Mouse (Mus musculus): ENCODE data around the gene Ssc5d. TPM values are rescaled to one million over a fixed set of nuclear protein-coding genes. Genes with fewer than 3 reads are reported as not detected.
"Not testable (repeated sequence)": the region's sequence is repeated elsewhere in the genome, so short reads cannot be mapped to it uniquely, and the experiment has no call there.

Gene Ssc5d
- polyA plus RNA-seq (2015; fragmentation: Nextera tagmentation; extraction: Ambion mirVana): 1.2 and 1.3 TPM in 2 replicates

- no peak for ATAC-seq (ENCODE audit: low FRiP score, low read depth)
- peaks cover 53% of the 10 kb centered on the region for H3K4me1 ChIP-seq (replicated peaks)
These were observed at the start of gene Ssc5d for GRCm38 (mm10) chr7:4925441-4926381. Ssc5d (plus strand) TSS chr7:4925785.

DNA sequence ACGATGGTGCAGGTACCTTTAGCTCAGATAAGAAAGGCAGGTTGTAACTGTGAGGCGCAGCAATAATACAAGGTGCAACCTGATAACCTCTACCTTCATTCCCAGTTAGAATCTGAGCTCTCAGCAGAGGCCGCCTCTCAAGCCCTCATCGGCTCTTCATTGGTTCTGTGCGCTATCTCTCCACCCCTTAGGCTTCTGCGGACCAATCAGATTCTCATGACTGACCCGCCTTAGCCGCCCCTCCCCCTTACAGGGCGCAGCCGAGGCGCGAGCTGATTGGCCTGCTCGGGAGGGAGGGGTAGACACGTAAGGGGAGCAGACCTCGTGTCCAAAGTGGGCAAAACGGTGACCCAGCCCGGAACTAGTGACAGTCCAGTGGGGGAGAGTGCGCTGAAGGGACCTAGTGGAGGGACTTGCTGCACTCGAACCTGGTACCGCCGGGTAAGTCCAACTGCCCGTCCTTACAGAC lies 48.8 kb upstream of the Ssc5d start, which contains the start of gene Isoc2a:
Gene Isoc2a (plus strand): TSS at position 401 of the 469 bp plus-strand sequence.
- peaks cover 15% of the 10 kb centered on the region for H3K4me1 ChIP-seq (replicated peaks)
- peak within 1 kb of the TSS; percentile 71 for H3K27ac ChIP-seq (replicated peaks)
- peak within 1 kb of the TSS; percentile 60 for H3K4me3 ChIP-seq
- H3K9me3 ChIP-seq: no peaks in the 10 kb centered on the region
- H3K36me3 ChIP-seq: no peaks in the 10 kb centered on the region
- WGBS: 1% methylated on average over 19 of the region's 22 CpGs
- peak; percentile 99 for ATAC-seq (ENCODE audit: low FRiP score, low read depth)
- no peaks in the 10 kb centered on the region for H3K27me3 ChIP-seq
- H3K4me2 ChIP-seq: peak within 1 kb of the TSS; percentile 87
- peak within 1 kb of the TSS; percentile 52 for H3K9ac ChIP-seq

More at GRCm38 (mm10) chr7:4925441-4926381, at the start of gene Ssc5d:
- no peak within 1 kb of the TSS for H3K4me3 ChIP-seq
- no peaks in the 10 kb centered on the region for H3K27me3 ChIP-seq
- peak within 1 kb of the TSS; percentile 57 for H3K9ac ChIP-seq
- peaks cover 2% of the 10 kb centered on the region; the same call in 1 of the 2 replicates for H3K36me3 ChIP-seq
- no peaks in the 10 kb centered on the region for H3K9me3 ChIP-seq
- H3K27ac ChIP-seq (replicated peaks): peak within 1 kb of the TSS; percentile 99
- 6% methylated on average over 6 of the region's 6 CpGs for WGBS
- peak within 1 kb of the TSS; percentile 96 for H3K4me2 ChIP-seq

- WGBS: 6% methylated on average over 11 of the region's 11 CpGs
- H3K36me3 ChIP-seq: no peaks in the 10 kb centered on the region
- peak overlapping the region; percentile 87 for H3K4me2 ChIP-seq
- H3K27ac ChIP-seq (replicated peaks): no peak overlapping the region
- peak overlapping the region; percentile 60 for H3K4me3 ChIP-seq
- ATAC-seq (ENCODE audit: low FRiP score, low read depth): no peak; the same call in 1 of the 2 replicates
- H3K4me1 ChIP-seq (replicated peaks): peaks cover 15% of the 10 kb centered on the region
- H3K9me3 ChIP-seq: no peaks in the 10 kb centered on the region
- peak overlapping the region; percentile 52 for H3K9ac ChIP-seq
- H3K27me3 ChIP-seq: no peaks in the 10 kb centered on the region
These were observed 48.4 kb upstream of the Ssc5d start for GRCm38 (mm10) chr7:4877226-4877625.

- Histone ChIP-seq H3K4me3 (no peak overlapping the region), H3K27ac (replicated peaks) (no peak overlapping the region), H3K27me3 (no peaks in the 10 kb centered on the region), H3K4me2 (no peak overlapping the region; the same call in 1 of the 2 replicates), H3K4me1 (replicated peaks) (peaks cover 15% of the 10 kb centered on the region), H3K9me3 (no peaks in the 10 kb centered on the region), H3K9ac (no peak overlapping the region), H3K36me3 (no peaks in the 10 kb centered on the region)
- no peak for ATAC-seq (ENCODE audit: low FRiP score, low read depth)
These were observed 47.4 kb upstream of the Ssc5d start for GRCm38 (mm10) chr7:4878186-4878585.

- not testable (repeated sequence) for H3K4me3 ChIP-seq; H3K27ac ChIP-seq (replicated peaks); H3K9ac ChIP-seq; H3K9me3 ChIP-seq; H3K4me2 ChIP-seq; H3K36me3 ChIP-seq; H3K27me3 ChIP-seq; ATAC-seq (ENCODE audit: low FRiP score, low read depth)
- peaks cover 15% of the 10 kb centered on the region for H3K4me1 ChIP-seq (replicated peaks)
- 83% methylated on average over 1 of the region's 1 CpGs for WGBS
These were observed 46.5 kb upstream of the Ssc5d start for GRCm38 (mm10) chr7:4879036-4879435.

- no peaks in the 10 kb centered on the region for H3K27me3 ChIP-seq
- no peaks in the 10 kb centered on the region for H3K4me1 ChIP-seq (replicated peaks)
- no peak overlapping the region for H3K27ac ChIP-seq (replicated peaks)
- ATAC-seq (ENCODE audit: low FRiP score, low read depth): no peak
- 85% methylated on average over 4 of the region's 4 CpGs for WGBS
- no peak overlapping the region for H3K4me3 ChIP-seq
- no peak overlapping the region for H3K4me2 ChIP-seq
- H3K9me3 ChIP-seq: no peaks in the 10 kb centered on the region
- H3K9ac ChIP-seq: no peak overlapping the region
- no peaks in the 10 kb centered on the region for H3K36me3 ChIP-seq
These were observed 38.9 kb upstream of the Ssc5d start for GRCm38 (mm10) chr7:4886680-4887079.

- WGBS: 62% methylated on average over 11 of the region's 11 CpGs
- H3K9me3 ChIP-seq: no peaks in the 10 kb centered on the region
- peaks cover 13% of the 10 kb centered on the region for H3K4me1 ChIP-seq (replicated peaks)
- no peak overlapping the region for H3K4me3 ChIP-seq
- no peak overlapping the region for H3K4me2 ChIP-seq
- H3K9ac ChIP-seq: no peak overlapping the region
- no peak overlapping the region for H3K27ac ChIP-seq (replicated peaks)
- H3K27me3 ChIP-seq: no peaks in the 10 kb centered on the region
- no peak for ATAC-seq (ENCODE audit: low FRiP score, low read depth)
- no peaks in the 10 kb centered on the region for H3K36me3 ChIP-seq
These were observed 30.4 kb upstream of the Ssc5d start for GRCm38 (mm10) chr7:4895186-4895585.

GRCm38 (mm10) chr7:4898851-4899648 lies 26.5 kb upstream of the Ssc5d start:
- peak overlapping the region; percentile 62 for H3K4me2 ChIP-seq
- H3K9ac ChIP-seq: peak overlapping the region; percentile 41
- H3K4me3 ChIP-seq: peak overlapping the region; percentile 34
- H3K9me3 ChIP-seq: no peaks in the 10 kb centered on the region
- peak; percentile 61; the same call in 1 of the 2 replicates for ATAC-seq (ENCODE audit: low FRiP score, low read depth)
- H3K27me3 ChIP-seq: no peaks in the 10 kb centered on the region
- H3K36me3 ChIP-seq: no peaks in the 10 kb centered on the region
- H3K27ac ChIP-seq (replicated peaks): peak overlapping the region; percentile 62
- H3K4me1 ChIP-seq (replicated peaks): peaks cover 19% of the 10 kb centered on the region
- WGBS: 18% methylated on average over 16 of the region's 18 CpGs

DNA sequence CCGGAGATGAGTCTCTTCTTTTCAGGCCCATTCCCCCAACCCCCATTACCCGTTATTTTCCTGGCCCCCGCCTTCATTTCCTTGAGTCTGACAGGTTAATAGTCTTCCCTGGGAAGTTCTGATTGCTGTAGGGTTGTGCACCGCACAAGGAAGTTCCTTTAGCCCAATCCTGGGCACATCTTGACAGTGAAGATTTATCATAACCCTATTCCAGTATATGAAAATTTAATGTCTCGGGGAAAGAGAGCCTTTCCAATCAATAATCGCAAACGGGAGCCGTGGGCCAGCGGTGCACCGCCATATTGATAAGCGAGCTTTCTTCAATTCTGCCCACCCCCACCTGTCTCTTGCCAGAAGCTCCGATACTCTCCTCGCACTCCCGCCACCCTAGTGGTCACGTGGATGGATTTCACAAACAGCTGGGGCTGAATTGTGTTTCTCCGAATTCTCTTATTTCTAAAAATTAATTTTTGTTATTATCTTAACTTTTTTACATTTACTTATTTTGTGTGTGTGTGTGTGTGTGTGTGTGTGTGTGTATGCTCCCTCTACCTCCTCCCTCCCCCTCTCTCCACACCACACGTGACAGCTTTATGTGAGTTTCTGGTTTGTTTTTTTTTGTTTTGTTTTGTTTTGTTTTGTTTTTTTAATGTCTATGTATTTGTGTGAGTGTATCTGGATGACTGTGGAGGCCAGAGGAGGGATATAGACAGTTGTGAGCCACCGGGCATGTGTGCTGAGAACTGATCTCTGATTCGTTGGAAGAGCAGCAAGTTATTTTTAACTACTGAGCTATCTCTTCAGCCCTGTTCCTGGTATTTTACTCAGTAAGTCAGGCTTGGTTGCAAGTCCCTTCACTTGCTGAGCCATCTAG lies 25.7 kb upstream of the Ssc5d start:
- Histone ChIP-seq H3K36me3 (no peaks in the 10 kb centered on the region), H3K27ac (replicated peaks) (peak overlapping the region; percentile 62), H3K4me2 (peak overlapping the region; percentile 62), H3K9me3 (no peaks in the 10 kb centered on the region), H3K4me3 (peak overlapping the region; percentile 34), H3K9ac (peak overlapping the region; percentile 41), H3K27me3 (no peaks in the 10 kb centered on the region), H3K4me1 (replicated peaks) (peaks cover 19% of the 10 kb centered on the region)
- 5% methylated on average over 19 of the region's 19 CpGs for WGBS
- ATAC-seq (ENCODE audit: low FRiP score, low read depth): peak; percentile 83

DNA sequence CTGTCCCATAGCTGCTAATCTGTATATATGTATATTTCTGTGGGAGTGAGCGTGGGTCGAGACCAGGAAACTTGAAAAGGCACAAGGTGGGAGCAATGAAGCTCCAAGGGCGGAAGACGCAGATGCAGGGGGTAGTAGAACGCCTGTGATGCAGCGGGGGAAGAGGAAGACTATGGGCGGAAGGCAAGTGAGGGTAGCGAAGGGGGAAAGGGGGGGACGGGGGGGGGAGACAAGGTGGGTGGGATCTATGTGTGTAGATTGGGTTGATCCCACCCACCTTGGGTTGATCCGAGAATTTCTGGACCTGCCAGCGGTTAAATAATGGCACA lies 25.1 kb upstream of the Ssc5d start:
- no peak for ATAC-seq (ENCODE audit: low FRiP score, low read depth)
- H3K9me3 ChIP-seq: no peaks in the 10 kb centered on the region
- H3K4me1 ChIP-seq (replicated peaks): peaks cover 19% of the 10 kb centered on the region
- H3K4me3 ChIP-seq: peak overlapping the region; percentile 34
- no peaks in the 10 kb centered on the region for H3K36me3 ChIP-seq
- no peaks in the 10 kb centered on the region for H3K27me3 ChIP-seq
- WGBS: 30% methylated on average over 11 of the region's 11 CpGs
- peak overlapping the region; percentile 21; the same call in 1 of the 2 replicates for H3K9ac ChIP-seq
- H3K27ac ChIP-seq (replicated peaks): peak overlapping the region; percentile 47; the same call in 1 of the 2 replicates
- H3K4me2 ChIP-seq: peak overlapping the region; percentile 62

DNA sequence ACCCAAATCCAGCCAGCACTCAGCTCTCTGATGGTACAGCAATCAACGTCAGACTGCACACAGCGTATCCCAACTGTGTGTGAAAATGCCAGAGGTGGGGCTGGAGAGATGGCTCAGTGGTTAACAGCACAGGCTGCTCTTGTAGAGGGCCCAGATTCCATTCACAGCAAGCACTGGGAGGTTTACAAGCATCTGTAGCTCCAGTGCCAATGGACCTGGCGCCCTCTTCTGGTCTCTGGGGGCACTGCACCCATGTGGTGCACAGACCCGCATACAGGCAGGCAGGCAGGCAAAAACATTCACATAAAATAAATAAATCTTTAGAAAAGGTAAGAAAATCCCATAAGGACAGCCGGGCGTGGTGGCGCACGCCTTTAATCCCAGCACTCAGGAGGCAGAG lies 24.4 kb upstream of the Ssc5d start:
- H3K4me3 ChIP-seq: no peak overlapping the region
- no peaks in the 10 kb centered on the region for H3K27me3 ChIP-seq
- no peak overlapping the region for H3K9ac ChIP-seq
- no peaks in the 10 kb centered on the region for H3K36me3 ChIP-seq
- ATAC-seq (ENCODE audit: low FRiP score, low read depth): no peak
- peaks cover 19% of the 10 kb centered on the region for H3K4me1 ChIP-seq (replicated peaks)
- no peak overlapping the region for H3K27ac ChIP-seq (replicated peaks)
- WGBS: 48% methylated on average over 8 of the region's 8 CpGs
- no peaks in the 10 kb centered on the region for H3K9me3 ChIP-seq
- no peak overlapping the region; the same call in 1 of the 2 replicates for H3K4me2 ChIP-seq

Measured in hindbrain, embryonic 15.5 days (tissue).